Mouse (Mus musculus): ENCODE results near the gene Gsg1.

GRCm38 (mm10) chr6:135295082-135295861, 41.1 kb upstream of the Gsg1 start:
- no peak for TF ChIP-seq POLR2A (IDR thresholded peaks at IDR 0.05; ENCODE audit: low read depth, low read length)
- TF ChIP-seq CTCF (IDR thresholded peaks at IDR 0.05; ENCODE audit: extremely low read depth, insufficient read length, insufficient replicate concordance, low read depth, low read length): no peak
